Mouse (Mus musculus): ENCODE measurements around the gene Polr1a. TPM values are rescaled to one million over a fixed set of nuclear protein-coding genes. Genes with fewer than 3 reads are reported as not detected.

Polr1a gene
- total and polyA plus RNA-seq, 3 experiments = 50.2 to 126 (median 73.7) TPM

DNA sequence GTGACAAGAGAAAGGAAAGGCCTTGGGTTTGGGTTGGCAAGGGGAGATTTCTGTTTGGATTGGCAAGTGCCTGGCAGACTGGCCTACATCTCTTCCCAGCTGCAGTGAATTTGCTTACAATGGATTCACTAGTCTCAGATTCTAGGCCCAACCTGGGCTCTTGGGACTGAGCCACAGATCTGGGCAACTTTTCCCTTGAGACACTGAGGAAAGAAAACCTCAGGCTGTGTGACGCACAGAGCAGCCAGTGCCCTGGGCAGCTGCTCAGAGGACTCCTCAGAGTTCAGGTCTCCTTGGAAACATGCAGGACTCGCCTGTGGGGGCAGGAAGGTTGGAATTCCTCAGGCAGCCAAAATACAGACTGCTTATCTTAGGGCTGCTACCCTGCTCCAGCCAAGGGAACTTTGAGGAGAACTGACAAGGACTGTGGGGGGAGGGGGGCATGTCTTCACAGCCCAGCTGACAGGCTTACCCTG, 25.3 kb downstream of the Polr1a start:
- H3K9me3 ChIP-seq (replicated peaks; ENCODE audit: low read length) = no peaks in the 10 kb centered on the region
- H3K79me2 ChIP-seq (replicated peaks; ENCODE audit: control insufficient read depth, extremely low read depth, insufficient read depth, poor library complexity, severe bottlenecking) = 0 out of 2 replicates have a peak, but pooled peaks cover 2% of the 10 kb centered on the region
- H3K4me2 ChIP-seq (ENCODE audit: insufficient read depth, low read depth, poor library complexity, severe bottlenecking) = peak overlapping the region; percentile 8; the same call in 1 of the 2 replicates
- no peak overlapping the region for H3K9ac ChIP-seq (ENCODE audit: insufficient read depth, low read depth)
- no peaks in the 10 kb centered on the region for H3K27me3 ChIP-seq (replicated peaks)
- H3K4me1 ChIP-seq (ENCODE audit: control insufficient read depth in 1 of 2, insufficient read depth in 2 of 2) = peaks cover 20 to 64% of the 10 kb centered on the region in 2 experiments
- no peak overlapping the region for H3K4me3 ChIP-seq (replicated peaks in 1 of 3; ENCODE audit: low read depth in 2 of 3, low read length in 2 of 3, poor library complexity in 1 of 3)
- H3K36me3 ChIP-seq (replicated peaks in 1 of 2; ENCODE audit: control insufficient read depth in 1 of 2, insufficient read depth in 1 of 2, low read length in 1 of 2) = peaks cover 76 to 95% of the 10 kb centered on the region in 2 experiments
- TF ChIP-seq ZMIZ1 (IDR thresholded peaks at IDR 0.05; ENCODE audit: low read depth, low read length) = no peak
- no peak for TF ChIP-seq NELFE (IDR thresholded peaks at IDR 0.05; ENCODE audit: low read depth, low read length)
- TF ChIP-seq PAX5 (IDR thresholded peaks at IDR 0.05; ENCODE audit: low read length) = no peak
- DNase-seq (ENCODE audit: extremely low read depth) = peak; percentile 67
- dilution Hi-C loops (cut with MboI; ENCODE audit: extremely low pct_ligation_motif_present, extremely low pct_unique_long_range_greater_than_20kb, low sequenced_read_pairs) (no loop called here), in situ Hi-C loops (cut with MboI; ENCODE audit: low pct_ligation_motif_present, low pct_unique_long_range_greater_than_20kb, low sequenced_read_pairs) (no loop called here)
- H3K27ac ChIP-seq (ENCODE audit: insufficient read depth, low read depth) = peak overlapping the region; percentile 57

DNA sequence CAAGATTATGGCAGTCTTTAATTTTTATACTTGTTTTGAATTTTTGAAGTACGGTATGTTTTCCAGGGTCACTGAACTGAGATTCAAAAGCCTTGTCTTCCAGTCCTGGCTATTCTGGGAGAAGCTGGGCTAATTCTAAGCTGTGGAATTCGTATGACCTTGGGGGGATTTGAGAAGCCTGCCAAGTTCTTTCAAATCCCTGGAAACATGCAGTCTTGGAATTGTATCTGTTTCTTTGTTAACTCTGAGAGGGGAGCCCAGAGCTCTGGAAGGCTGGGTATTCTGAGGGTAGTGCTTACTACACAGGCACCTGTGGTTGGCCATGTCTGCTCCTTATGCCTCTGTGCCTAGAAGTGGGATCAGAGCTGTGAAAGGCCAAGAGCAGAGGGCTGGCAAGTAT, 26.9 kb downstream of the Polr1a start:
- no peak overlapping the region for H3K9ac ChIP-seq (ENCODE audit: insufficient read depth, low read depth)
- dilution Hi-C loops (cut with MboI; ENCODE audit: extremely low pct_ligation_motif_present, extremely low pct_unique_long_range_greater_than_20kb, low sequenced_read_pairs) = no loop called here
- no peak overlapping the region for H3K4me2 ChIP-seq (ENCODE audit: insufficient read depth, low read depth, poor library complexity, severe bottlenecking)
- no peaks in the 10 kb centered on the region for H3K27me3 ChIP-seq (replicated peaks)
- no peak for TF ChIP-seq JUN (IDR thresholded peaks at IDR 0.05; ENCODE audit: insufficient read depth, low read depth, low read length)
- TF ChIP-seq SMC3 (IDR thresholded peaks at IDR 0.05; ENCODE audit: low read depth, low read length) = no peak
- no peak for TF ChIP-seq EP300 (IDR thresholded peaks at IDR 0.05; ENCODE audit: low read length)
- no peak for TF ChIP-seq ZNF384 (IDR thresholded peaks at IDR 0.05; ENCODE audit: low read depth, low read length)
- no peak for TF ChIP-seq TBP (conservative IDR thresholded peaks at IDR 0.05; ENCODE audit: low read depth, low read length)
- no peak for TF ChIP-seq POLR2AphosphoS2 (IDR thresholded peaks at IDR 0.05; ENCODE audit: low read depth, low read length)
- TF ChIP-seq SIN3A (IDR thresholded peaks at IDR 0.05; ENCODE audit: low read length) = no peak
- TF ChIP-seq HCFC1 (IDR thresholded peaks at IDR 0.05; ENCODE audit: low read depth, low read length) = no peak
- no peak for TF ChIP-seq MXI1 (IDR thresholded peaks at IDR 0.05; ENCODE audit: low read depth, low read length)
- TF ChIP-seq GABPA (IDR thresholded peaks at IDR 0.05; ENCODE audit: insufficient replicate concordance, low read depth, low read length) = no peak
- TF ChIP-seq MEF2A (IDR thresholded peaks at IDR 0.05; ENCODE audit: borderline replicate concordance, low read depth, low read length) = no peak
- TF ChIP-seq RAD21 (IDR thresholded peaks at IDR 0.05; ENCODE audit: low read depth, low read length) = no peak
- no peak for TF ChIP-seq ELF1 (IDR thresholded peaks at IDR 0.05; ENCODE audit: low read depth, low read length)
- TF ChIP-seq ZMIZ1 (IDR thresholded peaks at IDR 0.05; ENCODE audit: low read depth, low read length) = no peak
- no peak for TF ChIP-seq NRF1 (IDR thresholded peaks at IDR 0.05; ENCODE audit: low read depth, low read length)
- TF ChIP-seq ZKSCAN1 (IDR thresholded peaks at IDR 0.05; ENCODE audit: borderline replicate concordance, low read depth, low read length) = no peak
- TF ChIP-seq MAFK (IDR thresholded peaks at IDR 0.05; ENCODE audit: insufficient replicate concordance, low read length) = no peak
- no peak for TF ChIP-seq IRF4 (IDR thresholded peaks at IDR 0.05; ENCODE audit: low read depth, low read length)
- no peak for TF ChIP-seq UBTF (IDR thresholded peaks at IDR 0.05; ENCODE audit: low read depth, low read length)
- H3K4me3 ChIP-seq (replicated peaks in 1 of 3; ENCODE audit: low read depth in 2 of 3, low read length in 2 of 3, poor library complexity in 1 of 3) = no peak overlapping the region
- H3K36me3 ChIP-seq (replicated peaks in 1 of 2; ENCODE audit: control insufficient read depth in 1 of 2, insufficient read depth in 1 of 2, low read length in 1 of 2) = peaks cover 73 to 91% of the 10 kb centered on the region in 2 experiments
- DNase-seq (ENCODE audit: extremely low read depth) = no peak
- H3K9me3 ChIP-seq (replicated peaks; ENCODE audit: low read length) = no peaks in the 10 kb centered on the region
- H3K4me1 ChIP-seq (ENCODE audit: control insufficient read depth in 1 of 2, insufficient read depth in 2 of 2) = peaks cover 10 to 48% of the 10 kb centered on the region in 2 experiments
- 0 out of 2 replicates have a peak, but pooled peaks cover 2% of the 10 kb centered on the region for H3K79me2 ChIP-seq (replicated peaks; ENCODE audit: control insufficient read depth, extremely low read depth, insufficient read depth, poor library complexity, severe bottlenecking)
- in situ Hi-C loops (cut with MboI; ENCODE audit: low pct_ligation_motif_present, low pct_unique_long_range_greater_than_20kb, low sequenced_read_pairs) = no loop called here
- no peak overlapping the region for H3K27ac ChIP-seq (ENCODE audit: insufficient read depth, low read depth)
